Mouse (Mus musculus) adrenal gland, adult 18-20 months (tissue): ENCODE measurements around the gene Rcor1. TPM values are rescaled to one million over a fixed set of nuclear protein-coding genes. Genes with fewer than 3 reads are reported as not detected.
A peak's percentile ranks its signal among the peaks of the same experiment; 100 is the strongest.

Source experiments
- DNase-seq, 2 experiments: peaks; one replicate each; pipeline ENCODE4 v3.0.0; 2021 to 2022; ENCODE audit warnings: low spot score in 2 of 2
- total RNA-seq, 2 experiments: library from RNA; stranded (reverse); gene quantifications; 1 replicate in 1 of 2; 2 replicates in 1 of 2; pipeline ENCODE4 v1.2.3; 2021

Gene Rcor1
- total RNA-seq, 2 experiments from 2014 or later: 53.5 to 58.5 TPM

GRCm38 (mm10) chr12:111019086-111019485, 20.1 kb upstream of the Rcor1 start:
- no peak for DNase-seq

- DNase-seq: no peak
Observed at GRCm38 (mm10) chr12:111021138-111021537, 18.0 kb upstream of the Rcor1 start.

GRCm38 (mm10) chr12:111021577-111021976, 17.6 kb upstream of the Rcor1 start:
- no peak for DNase-seq

- no peak for DNase-seq
Observed at GRCm38 (mm10) chr12:111028176-111029167, 10.7 kb upstream of the Rcor1 start.

DNA sequence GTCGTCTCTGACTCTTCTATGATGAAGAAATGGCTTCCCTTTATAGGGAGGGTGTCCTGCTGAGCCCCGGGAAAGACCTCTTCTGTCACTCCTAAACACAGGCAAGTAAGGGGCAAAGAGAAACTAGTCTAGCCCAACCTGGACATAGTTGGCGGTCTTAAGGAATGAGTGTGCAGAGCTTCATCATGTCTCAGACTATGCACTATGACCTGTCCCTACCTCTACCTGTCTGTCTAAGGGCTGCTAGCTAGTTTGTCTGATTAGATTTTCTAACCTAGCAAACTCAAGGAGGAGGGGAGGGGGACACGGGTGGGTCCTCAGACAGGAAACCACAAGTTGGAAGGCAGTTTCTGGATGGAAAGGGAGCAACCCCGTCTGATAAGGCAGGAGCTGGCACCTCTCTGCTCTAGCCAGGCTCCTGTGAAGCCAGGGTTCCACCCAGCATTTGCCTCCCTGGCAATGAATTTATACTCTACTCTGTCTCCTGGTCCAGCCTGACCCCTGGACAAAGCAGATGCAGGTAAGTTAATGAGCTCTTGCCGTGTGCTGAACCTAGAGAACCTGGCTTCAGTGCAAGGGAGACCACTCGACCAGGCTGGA, 9.8 kb upstream of the Rcor1 start:
- no peak for DNase-seq

- no peak for DNase-seq
Observed at GRCm38 (mm10) chr12:111032839-111033238, 6.3 kb upstream of the Rcor1 start.

- DNase-seq: no peak
Observed at GRCm38 (mm10) chr12:111035182-111035824, 3.8 kb upstream of the Rcor1 start.

GRCm38 (mm10) chr12:111036198-111036775, 2.9 kb upstream of the Rcor1 start:
- DNase-seq: no peak

DNA sequence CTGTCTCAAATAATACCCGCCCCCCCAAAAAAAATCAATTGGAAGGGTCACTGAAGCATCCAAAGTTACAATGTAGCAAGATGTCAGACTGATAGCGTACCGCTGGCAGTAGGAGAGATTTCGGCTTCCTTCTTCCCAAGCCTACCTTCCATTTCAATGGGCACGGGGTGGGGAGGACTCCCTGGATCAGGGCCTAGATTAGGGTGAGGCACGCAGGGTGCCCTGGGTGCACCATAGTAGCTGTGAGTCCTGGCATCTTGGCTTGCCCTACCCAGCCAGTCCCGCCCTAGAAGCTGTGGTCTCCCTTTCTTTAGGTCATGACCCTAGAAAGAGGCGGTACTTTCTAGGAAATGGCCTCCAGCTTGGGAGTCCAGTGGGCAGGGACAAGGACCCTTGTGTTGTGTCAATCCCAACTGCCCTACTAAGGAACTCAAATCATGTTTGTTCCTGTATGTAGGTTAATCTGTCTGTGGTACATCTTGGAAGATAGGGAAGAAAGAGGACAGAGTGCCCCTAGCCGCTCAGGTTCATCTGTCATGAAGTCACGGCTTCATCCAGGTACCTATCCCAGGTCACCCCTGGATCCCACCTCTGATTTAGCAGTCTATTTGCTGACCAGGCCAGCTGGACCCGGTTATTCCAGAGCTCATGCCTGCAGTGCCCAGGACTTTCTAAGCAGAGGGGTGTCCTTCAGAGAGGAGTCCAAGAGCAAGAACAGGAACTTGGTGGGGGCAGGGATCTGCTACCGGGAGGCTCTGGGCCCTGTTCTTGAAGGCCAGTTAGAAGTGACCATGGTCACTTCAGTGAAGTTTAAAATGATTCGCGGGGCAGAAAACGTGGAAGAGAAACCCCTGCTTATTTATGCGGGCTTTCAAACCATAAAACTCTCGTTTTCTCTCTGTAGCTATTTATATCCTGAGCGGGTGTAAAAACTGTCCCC, 1.6 kb upstream of the Rcor1 start:
- DNase-seq: peak in 1 of 2 experiments; percentile 32

- DNase-seq: peak; percentile 62 to 69
Observed at GRCm38 (mm10) chr12:111038231-111038975, 748 bp upstream of the Rcor1 start.

DNA sequence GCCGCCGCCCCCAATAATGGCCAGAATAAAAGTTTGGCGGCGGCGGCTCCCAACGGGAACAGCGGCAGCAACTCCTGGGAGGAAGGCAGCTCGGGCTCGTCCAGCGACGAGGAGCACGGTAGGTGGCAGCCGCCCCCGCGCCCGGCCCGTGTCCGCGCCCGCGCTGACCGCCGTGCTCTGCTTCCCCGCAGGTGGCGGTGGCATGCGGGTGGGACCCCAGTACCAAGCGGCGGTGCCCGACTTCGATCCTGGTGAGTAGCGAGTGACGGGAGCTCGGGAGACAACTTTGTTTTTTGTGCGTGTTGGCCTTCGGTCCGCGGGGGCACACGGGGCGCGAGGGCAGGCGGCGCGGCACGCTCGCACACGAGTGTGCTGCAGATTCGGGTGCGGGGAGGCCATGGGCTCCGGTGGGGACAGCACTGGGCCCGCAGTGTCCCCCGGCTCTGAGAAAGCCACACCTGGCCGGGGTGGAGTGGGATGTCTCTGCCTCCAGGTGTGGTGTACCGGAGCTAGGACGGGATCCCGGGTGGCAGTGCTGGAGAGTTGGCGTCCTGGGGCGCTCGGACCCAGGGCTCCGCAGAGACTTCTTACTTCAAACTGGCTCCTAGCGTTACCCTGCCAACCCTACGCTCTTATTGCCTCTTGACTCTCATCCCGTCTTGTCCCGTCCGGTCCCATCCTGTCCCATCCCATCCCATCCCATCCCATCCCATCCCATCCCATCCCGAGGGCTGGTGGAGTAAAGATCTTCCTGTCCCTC, 800 bp downstream of the Rcor1 start:
- DNase-seq: peak; percentile 50 to 67

- no peak for DNase-seq
Observed at GRCm38 (mm10) chr12:111040531-111040860, 1.3 kb downstream of the Rcor1 start.

- no peak for DNase-seq
Observed at GRCm38 (mm10) chr12:111041196-111041595, 2.0 kb downstream of the Rcor1 start.

DNA sequence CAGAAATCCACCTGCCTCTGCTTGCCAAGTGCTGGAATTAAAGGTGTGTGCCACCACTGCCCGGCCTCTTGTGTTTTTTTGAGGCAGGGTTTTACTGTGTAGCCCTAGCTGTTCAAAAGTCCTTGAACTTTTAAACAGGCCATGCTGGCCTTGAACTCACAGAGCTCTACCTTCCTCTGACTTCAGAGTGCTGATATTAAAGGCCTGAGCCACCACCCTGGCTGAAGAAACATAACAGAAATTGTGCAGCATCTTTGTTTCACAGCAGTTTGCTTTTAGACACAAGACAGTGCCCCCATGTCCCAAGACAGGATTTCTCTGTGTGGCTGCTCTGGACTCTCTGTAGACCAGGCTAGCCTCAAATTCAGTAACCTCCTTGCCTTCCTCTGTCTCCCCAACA, 3.2 kb downstream of the Rcor1 start:
- DNase-seq: no peak

GRCm38 (mm10) chr12:111044880-111045279, 5.7 kb downstream of the Rcor1 start:
- no peak for DNase-seq

DNA sequence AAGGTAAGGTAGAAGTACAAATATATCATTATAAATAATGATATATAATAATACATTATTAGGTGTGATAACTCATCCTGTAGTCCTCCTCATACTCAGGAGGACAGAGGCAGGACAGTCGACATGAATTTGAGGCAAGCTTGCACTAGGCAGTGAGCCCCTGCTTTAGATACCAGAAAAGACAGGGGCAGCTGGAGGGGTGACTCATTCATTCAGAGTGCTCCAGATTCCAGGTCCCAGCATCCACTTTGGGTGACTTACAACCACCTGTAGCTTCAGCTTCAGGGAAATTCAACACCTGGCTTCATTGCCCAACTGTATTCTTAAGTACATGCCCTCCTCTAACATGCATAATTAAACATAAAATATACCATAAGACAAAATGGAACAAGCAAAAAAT, 7.7 kb downstream of the Rcor1 start:
- no peak for DNase-seq

- DNase-seq: no peak
Observed at GRCm38 (mm10) chr12:111048201-111048600, 9.1 kb downstream of the Rcor1 start.

DNA sequence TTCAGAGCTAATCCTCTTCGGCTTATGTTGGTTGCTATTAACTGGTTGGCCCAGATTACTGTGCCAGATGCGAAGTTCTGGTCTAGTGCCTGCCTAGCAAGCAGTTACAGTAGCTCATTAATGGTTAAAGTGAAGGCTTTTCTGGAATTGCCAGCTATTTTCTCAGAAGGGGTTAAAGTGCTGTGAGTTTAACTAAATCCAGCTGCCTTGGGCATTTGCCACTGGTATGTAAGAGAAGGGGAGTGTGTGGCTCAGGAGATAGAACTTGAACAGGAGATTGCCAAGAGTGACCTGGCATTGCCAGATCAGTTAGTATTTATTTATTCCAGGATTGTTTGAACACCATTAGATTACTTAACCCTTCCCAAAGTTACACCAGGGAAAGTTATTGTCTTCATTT, 11.1 kb downstream of the Rcor1 start:
- no peak for DNase-seq

DNA sequence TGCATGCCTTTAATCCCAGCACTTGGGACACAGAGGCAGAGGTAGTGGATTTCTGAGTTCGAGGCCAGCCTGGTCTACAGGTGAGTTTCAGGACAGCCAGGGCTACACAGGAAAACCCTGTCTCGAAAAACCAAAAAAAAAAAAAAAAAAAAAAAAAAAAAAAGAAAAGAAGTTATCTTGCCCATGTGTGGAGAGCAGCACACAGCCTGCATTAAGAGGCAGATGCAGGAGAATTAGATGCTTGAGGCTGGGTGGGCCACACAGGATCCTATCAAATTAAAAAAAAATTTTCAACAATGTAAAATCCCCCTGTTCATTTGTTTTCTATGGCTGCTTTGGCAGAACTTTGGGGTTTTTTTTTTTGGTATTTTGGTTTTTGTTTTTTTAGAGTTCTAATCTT, 24.2 kb downstream of the Rcor1 start:
- DNase-seq: no peak
